Mouse (Mus musculus): ENCODE measurements around the gene Gpatch4. TPM values are rescaled to one million over a fixed set of nuclear protein-coding genes. Genes with fewer than 3 reads are reported as not detected.

Gene Gpatch4
- polyA plus RNA-seq, 1 experiment from 2014 or later, result 33.7 TPM

DNA sequence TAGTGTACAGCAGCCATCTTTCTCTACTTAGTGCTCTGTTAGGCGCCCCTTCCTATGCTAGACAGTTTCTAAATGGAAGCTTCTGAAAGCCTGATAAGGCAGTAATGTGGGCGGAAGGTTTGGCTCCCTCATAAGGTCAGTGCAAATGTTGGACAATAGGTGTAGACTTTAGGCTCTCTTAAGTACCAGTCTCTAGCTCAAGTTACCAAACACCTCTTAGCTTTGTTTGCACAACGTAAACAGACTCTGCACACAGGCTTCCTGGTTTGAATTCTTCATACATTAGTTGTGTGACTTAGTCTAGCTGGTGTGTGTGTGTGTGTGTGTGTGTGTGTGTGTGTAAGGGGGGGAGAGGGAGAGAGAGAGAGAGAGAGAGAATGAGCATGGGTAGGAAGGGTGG is 6.6 kb downstream of the Gpatch4 start:
- peak; percentile 80 for ATAC-seq (ENCODE audit: insufficient read depth, low FRiP score, low read depth)
- 32% methylated on average over 3 of the region's 3 CpGs for WGBS
- H3K4me2 ChIP-seq, result no peak overlapping the region
- H3K27ac ChIP-seq, result no peak overlapping the region
- H3K4me3 ChIP-seq (replicated peaks), result no peak overlapping the region
- H3K9ac ChIP-seq, result no peak overlapping the region
- H3K9me3 ChIP-seq, result no peaks in the 10 kb centered on the region
- no peaks in the 10 kb centered on the region for H3K27me3 ChIP-seq (replicated peaks)
- no peaks in the 10 kb centered on the region for H3K4me1 ChIP-seq
- peaks cover 19% of the 10 kb centered on the region for H3K36me3 ChIP-seq

DNA sequence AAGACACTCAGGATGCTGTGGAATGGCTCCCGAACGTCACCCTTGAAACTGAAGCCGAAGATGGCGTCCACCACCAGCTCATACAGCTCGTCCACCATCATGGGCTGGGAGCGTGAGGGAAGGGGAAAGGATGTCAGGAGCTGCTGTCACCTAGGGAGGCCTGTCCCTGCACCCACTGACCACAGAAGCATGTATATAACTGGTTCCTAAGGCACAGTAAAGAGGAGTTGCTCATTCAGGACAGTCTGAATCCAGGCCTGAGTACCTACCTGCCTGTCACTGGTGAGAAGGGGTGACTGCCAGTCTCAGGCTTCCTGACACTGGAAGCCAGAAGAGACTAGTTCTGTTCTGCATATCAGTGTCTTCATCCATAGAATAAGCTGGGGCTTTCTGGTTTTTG is 14.1 kb downstream of the Gpatch4 start:
- peak overlapping the region; percentile 81 for H3K4me2 ChIP-seq
- H3K27ac ChIP-seq, result no peak overlapping the region
- H3K36me3 ChIP-seq, result peaks cover 19% of the 10 kb centered on the region
- no peak overlapping the region for H3K9ac ChIP-seq
- 0 out of 2 replicates have a peak overlapping the region, but pooled peaks have one; percentile 84 for H3K4me3 ChIP-seq (replicated peaks)
- H3K27me3 ChIP-seq (replicated peaks), result no peaks in the 10 kb centered on the region
- 82% methylated on average over 6 of the region's 6 CpGs for WGBS
- no peak for ATAC-seq (ENCODE audit: insufficient read depth, low FRiP score, low read depth)
- H3K4me1 ChIP-seq, result peaks cover 11% of the 10 kb centered on the region
- no peaks in the 10 kb centered on the region for H3K9me3 ChIP-seq

DNA sequence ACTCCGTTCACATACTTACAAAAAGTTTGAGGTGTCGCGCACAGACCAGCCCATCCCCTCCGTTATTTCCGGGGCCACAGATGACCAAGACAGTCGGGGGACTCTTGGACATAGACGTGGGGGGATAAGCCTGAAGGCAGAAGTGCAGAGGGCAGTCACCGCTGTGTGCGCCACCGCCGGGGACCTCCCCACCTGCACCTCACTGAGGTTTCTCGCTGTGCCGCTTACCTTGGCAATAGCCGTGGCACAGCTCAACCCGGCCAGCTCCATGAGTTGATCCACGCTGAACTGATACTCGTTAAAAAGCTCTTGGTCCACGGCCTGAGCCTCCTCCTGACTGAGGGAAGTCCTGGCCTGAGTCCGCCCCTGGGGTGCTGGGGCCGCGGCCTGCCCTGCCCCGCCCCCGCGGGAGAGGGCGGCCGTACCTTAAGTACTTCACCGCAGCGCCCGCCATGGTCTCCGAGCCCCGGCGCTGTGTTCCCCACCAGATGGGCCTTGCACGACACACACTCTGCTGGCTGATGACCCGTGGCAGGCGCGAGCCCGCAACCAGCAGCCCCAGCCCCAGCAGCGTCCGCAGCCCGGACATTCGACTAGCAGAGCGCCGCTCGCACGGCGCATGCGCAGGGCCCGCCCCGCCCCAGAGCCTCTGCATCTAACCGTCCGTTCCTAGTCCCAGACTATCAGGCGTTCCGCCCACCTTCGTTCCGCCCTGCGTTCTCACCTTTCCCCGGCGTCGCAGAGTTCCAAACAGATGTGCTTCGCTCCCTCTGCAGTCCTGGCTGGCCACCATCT is 15.2 kb downstream of the Gpatch4 start, which contains the start of gene Naxe:
Gene Naxe, minus strand, starts transcription at position 594 of the 795 bp plus-strand sequence.
- no peaks in the 10 kb centered on the region for H3K27me3 ChIP-seq (replicated peaks)
- H3K9ac ChIP-seq, result peak within 1 kb of the TSS; percentile 73
- H3K4me1 ChIP-seq, result peaks cover 11% of the 10 kb centered on the region
- under 1% methylated on average over 60 of the region's 60 CpGs for WGBS
- H3K4me3 ChIP-seq (replicated peaks), result peak within 1 kb of the TSS; percentile 84
- H3K27ac ChIP-seq, result peak within 1 kb of the TSS; percentile 67; the same call in 1 of the 2 replicates
- H3K36me3 ChIP-seq, result peaks cover 8% of the 10 kb centered on the region
- no peaks in the 10 kb centered on the region for H3K9me3 ChIP-seq
- ATAC-seq (ENCODE audit: insufficient read depth, low FRiP score, low read depth), result peak; percentile 92
- peak within 1 kb of the TSS; percentile 81 for H3K4me2 ChIP-seq

DNA sequence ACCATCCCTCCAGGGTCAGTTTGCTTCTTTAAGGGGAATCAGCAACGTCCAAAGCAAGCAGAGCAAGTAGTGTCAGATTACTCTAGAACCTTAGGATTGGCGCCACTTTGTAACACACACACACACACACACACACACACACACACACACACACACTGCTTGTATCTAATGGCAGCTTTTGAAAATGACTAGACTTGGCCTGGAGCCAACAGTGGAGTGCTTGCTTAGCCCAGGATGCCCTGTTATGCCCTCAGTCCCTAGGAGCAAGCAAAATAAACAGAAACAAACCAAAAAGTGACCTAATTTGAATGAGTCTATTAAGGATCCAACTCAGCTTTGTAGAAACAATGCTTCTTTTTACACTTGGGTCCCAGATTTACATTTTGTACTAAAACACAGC is 25.5 kb downstream of the Gpatch4 start:
- no peaks in the 10 kb centered on the region for H3K4me1 ChIP-seq
- no peaks in the 10 kb centered on the region for H3K9me3 ChIP-seq
- no peaks in the 10 kb centered on the region for H3K36me3 ChIP-seq
- no peak for ATAC-seq (ENCODE audit: insufficient read depth, low FRiP score, low read depth)
- no peaks in the 10 kb centered on the region for H3K27me3 ChIP-seq (replicated peaks)
- no peak overlapping the region for H3K4me3 ChIP-seq (replicated peaks)
- H3K9ac ChIP-seq, result no peak overlapping the region
- WGBS, result 38% methylated on average over 2 of the region's 2 CpGs
- H3K4me2 ChIP-seq, result no peak overlapping the region
- no peak overlapping the region for H3K27ac ChIP-seq

DNA sequence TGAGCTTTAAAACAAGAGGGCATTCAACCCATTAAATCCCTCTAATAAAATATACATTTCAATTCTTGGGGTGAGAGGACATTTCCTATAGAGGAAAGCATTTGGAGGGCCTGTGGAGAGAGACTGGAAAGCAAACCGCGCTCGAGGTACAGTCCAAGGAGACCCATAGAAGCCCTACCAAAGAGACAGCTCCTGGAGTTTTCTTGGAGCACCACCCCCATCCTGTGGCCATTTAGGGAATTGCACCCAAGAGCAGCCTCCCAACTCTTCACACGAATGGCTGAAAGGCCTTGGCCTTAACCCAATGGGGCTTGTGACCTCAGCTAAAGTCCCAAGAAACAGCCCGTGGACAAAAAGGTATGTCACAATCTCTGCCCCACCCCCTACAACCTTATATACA is 28.9 kb downstream of the Gpatch4 start:
- H3K36me3 ChIP-seq, result no peaks in the 10 kb centered on the region
- no peak overlapping the region for H3K9ac ChIP-seq
- under 1% methylated on average over 5 of the region's 5 CpGs for WGBS
- 0 out of 2 replicates have a peak, but pooled peaks cover 4% of the 10 kb centered on the region for H3K27me3 ChIP-seq (replicated peaks)
- no peak overlapping the region for H3K4me3 ChIP-seq (replicated peaks)
- no peaks in the 10 kb centered on the region for H3K4me1 ChIP-seq
- no peak overlapping the region for H3K4me2 ChIP-seq
- peak; percentile 58; the same call in 1 of the 2 replicates for ATAC-seq (ENCODE audit: insufficient read depth, low FRiP score, low read depth)
- no peaks in the 10 kb centered on the region for H3K9me3 ChIP-seq
- no peak overlapping the region for H3K27ac ChIP-seq

DNA sequence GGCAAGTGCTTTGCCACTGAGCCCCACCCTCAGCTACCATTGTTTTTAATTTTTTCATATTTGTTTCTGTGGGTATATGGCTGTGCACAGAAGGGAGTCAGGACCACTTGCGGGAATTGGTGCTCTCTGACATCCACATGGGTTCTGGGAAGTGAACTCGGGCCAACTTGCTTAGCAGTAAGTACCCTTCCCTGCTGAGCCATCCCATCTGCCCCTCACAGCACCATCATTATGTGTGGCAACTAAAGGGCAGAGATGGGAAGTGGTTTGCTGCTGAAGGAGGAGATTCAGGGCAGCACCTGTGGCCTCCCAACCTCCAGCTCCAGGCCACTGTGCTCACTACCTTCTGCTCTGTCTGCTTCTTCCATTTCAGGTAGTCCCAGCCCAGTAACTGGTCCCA is 30.7 kb downstream of the Gpatch4 start:
- Histone ChIP-seq H3K27me3 (replicated peaks) (0 out of 2 replicates have a peak, but pooled peaks cover 4% of the 10 kb centered on the region), H3K4me1 (no peaks in the 10 kb centered on the region), H3K4me2 (no peak overlapping the region), H3K27ac (no peak overlapping the region), H3K9me3 (no peaks in the 10 kb centered on the region), H3K36me3 (no peaks in the 10 kb centered on the region), H3K4me3 (replicated peaks) (no peak overlapping the region), H3K9ac (no peak overlapping the region)
- no peak for ATAC-seq (ENCODE audit: insufficient read depth, low FRiP score, low read depth)
- 48% methylated on average over 2 of the region's 2 CpGs for WGBS

DNA sequence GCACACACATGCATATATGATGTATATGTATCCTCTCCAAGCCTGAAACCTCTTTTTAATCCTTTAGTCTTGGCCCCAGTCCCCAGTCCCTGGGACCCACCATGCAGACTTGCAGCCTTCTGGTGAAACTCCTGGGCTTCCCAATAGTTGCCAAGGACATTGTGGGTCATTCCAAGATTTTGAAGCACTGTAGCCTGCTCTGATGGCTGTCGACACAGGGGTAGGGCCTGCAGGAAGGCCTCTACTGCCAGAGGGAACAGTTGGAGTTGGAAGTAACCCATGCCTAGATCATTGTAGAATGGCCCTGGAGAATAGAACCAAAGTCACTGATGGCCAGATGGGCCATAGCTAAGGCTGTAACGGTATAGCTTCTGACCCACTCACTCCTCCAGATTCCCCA is 31.4 kb downstream of the Gpatch4 start:
- no peak for ATAC-seq (ENCODE audit: insufficient read depth, low FRiP score, low read depth)
- Histone ChIP-seq H3K27me3 (replicated peaks) (0 out of 2 replicates have a peak, but pooled peaks cover 4% of the 10 kb centered on the region), H3K9ac (no peak overlapping the region), H3K9me3 (no peaks in the 10 kb centered on the region), H3K4me1 (no peaks in the 10 kb centered on the region), H3K27ac (no peak overlapping the region), H3K4me3 (replicated peaks) (no peak overlapping the region), H3K36me3 (no peaks in the 10 kb centered on the region), H3K4me2 (no peak overlapping the region)
- WGBS, result 64% methylated on average over 2 of the region's 2 CpGs

DNA sequence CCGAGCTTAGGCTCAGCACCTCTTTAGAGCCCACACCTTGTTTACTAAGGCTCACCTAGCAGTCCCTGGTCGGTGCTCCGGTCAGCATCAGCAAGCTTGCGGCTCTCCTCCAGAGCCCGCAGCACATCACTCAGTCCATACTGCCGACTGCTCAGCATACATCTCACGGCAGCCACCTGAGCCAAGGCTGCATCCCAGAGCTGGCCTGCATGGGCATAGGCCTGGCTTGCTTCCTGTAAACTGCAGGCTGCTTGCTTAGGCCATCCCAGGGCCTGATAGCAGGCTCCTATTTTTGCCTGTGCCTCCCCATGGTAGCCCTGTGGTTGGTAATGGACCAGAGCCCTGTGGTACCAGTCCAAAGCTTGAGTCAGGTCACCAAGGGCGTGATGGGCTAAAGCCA is 31.9 kb downstream of the Gpatch4 start:
- no peaks in the 10 kb centered on the region for H3K9me3 ChIP-seq
- no peak overlapping the region for H3K4me3 ChIP-seq (replicated peaks)
- H3K36me3 ChIP-seq, result no peaks in the 10 kb centered on the region
- no peaks in the 10 kb centered on the region for H3K4me1 ChIP-seq
- no peak for ATAC-seq (ENCODE audit: insufficient read depth, low FRiP score, low read depth)
- no peak overlapping the region for H3K4me2 ChIP-seq
- H3K9ac ChIP-seq, result no peak overlapping the region; the same call in 1 of the 2 replicates
- 0 out of 2 replicates have a peak, but pooled peaks cover 4% of the 10 kb centered on the region for H3K27me3 ChIP-seq (replicated peaks)
- 79% methylated on average over 8 of the region's 8 CpGs for WGBS
- no peak overlapping the region for H3K27ac ChIP-seq

DNA sequence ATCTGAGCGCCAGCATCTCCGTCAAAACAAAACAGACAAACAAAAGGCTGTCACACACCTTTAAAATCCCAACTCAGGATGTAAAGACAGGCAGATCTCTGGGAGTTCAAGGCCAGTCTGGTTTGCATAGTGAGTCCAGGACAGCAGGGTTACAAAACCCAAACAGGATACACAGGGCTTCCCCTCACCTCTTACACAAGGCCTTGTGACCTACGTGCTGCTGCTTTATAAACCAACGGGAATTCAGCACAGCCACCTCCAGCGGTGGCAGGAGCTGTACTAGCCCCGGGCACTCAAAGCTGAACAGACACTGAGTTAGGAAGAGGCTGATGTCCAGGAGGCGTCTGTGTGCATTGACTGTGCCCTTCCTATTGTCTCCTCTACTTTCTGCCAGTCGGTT is 34.5 kb downstream of the Gpatch4 start:
- H3K27ac ChIP-seq, result no peak overlapping the region
- 0 out of 2 replicates have a peak, but pooled peaks cover 4% of the 10 kb centered on the region for H3K27me3 ChIP-seq (replicated peaks)
- no peaks in the 10 kb centered on the region for H3K9me3 ChIP-seq
- H3K4me3 ChIP-seq (replicated peaks), result no peak overlapping the region
- H3K4me1 ChIP-seq, result peaks cover 4% of the 10 kb centered on the region
- no peak for ATAC-seq (ENCODE audit: insufficient read depth, low FRiP score, low read depth)
- no peak overlapping the region for H3K4me2 ChIP-seq
- 49% methylated on average over 8 of the region's 8 CpGs for WGBS
- H3K36me3 ChIP-seq, result no peaks in the 10 kb centered on the region
- H3K9ac ChIP-seq, result no peak overlapping the region

DNA sequence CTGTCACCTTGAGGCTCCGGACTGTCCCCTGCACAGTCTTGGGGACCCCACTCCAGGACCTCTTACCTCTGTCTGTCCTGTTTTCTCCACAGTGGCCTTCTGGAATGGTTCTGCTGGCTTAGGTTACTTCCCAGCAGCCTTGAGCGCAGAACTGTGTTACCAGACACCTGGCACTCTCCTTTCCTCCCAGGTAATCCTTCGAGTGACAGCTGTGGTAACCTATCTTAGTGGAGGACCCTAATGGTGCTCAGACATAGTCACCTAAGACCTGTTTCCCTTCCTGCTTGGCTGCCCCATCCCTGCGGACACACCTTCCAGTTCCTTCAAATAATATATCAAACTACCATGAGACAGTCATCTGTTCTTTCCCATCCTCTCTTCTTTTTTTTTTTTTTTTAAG is 35.3 kb downstream of the Gpatch4 start, which contains the start of gene Ttc24:
Gene Ttc24, minus strand, starts transcription at position 101 of the 400 bp plus-strand sequence.
- ATAC-seq (ENCODE audit: insufficient read depth, low FRiP score, low read depth), result no peak
- 69% methylated on average over 4 of the region's 4 CpGs for WGBS

DNA sequence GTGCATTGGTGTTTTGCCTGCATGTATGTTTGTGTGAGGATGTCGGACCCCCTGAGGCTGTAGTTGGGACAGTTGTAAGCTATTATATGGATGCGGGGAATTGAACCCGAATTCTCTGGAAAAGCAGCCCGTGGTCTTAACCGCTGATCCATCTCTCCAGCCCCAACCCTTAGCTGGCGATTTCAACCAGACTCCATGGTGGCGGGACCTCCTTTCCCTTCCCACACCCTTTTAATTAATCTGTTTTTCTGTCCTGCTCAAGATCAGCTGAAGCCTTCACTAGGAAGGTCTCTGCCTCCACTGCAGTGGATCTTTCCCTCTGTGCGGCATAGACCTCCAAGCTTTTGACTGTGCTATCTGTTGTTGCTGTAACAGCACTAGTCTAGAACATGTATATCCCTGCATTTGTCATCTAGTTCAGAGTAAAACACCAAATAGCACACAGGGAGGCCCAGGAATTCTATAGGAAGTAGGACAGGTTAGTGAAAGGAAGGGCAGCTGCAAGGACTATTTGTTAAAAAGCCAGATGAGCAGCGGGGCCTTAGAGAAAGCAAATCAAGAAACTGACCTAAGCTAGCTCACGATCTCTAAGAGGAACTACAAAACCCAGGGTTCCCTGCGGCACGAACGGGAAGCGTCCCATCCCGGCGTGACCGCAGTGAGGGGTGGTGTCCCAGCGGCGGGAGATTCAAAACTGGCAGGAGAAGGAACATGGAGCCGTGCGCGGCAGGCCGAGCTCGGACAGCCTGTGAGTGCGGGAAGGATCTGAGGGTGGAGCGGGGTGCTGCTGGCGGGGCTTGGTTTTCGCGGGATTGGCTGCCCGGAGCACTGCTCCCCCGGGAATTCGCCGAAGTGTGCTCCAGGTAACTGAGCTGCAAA is 38.7 kb downstream of the Gpatch4 start, which contains the start of gene Iqgap3:
Gene Iqgap3, plus strand, starts transcription at position 627 of the 879 bp plus-strand sequence.
- peak; percentile 89 for ATAC-seq (ENCODE audit: insufficient read depth, low FRiP score, low read depth)
- H3K27me3 ChIP-seq (replicated peaks), result no peaks in the 10 kb centered on the region
- H3K9me3 ChIP-seq, result no peaks in the 10 kb centered on the region
- peak within 1 kb of the TSS; percentile 73 for H3K4me2 ChIP-seq
- peak within 1 kb of the TSS; percentile 57 for H3K4me3 ChIP-seq (replicated peaks)
- WGBS, result 19% methylated on average over 33 of the region's 33 CpGs
- H3K27ac ChIP-seq, result no peak within 1 kb of the TSS; the same call in 1 of the 2 replicates
- peaks cover 13% of the 10 kb centered on the region for H3K4me1 ChIP-seq
- H3K9ac ChIP-seq, result peak within 1 kb of the TSS; percentile 23; the same call in 1 of the 2 replicates
- H3K36me3 ChIP-seq, result 0 out of 2 replicates have a peak, but pooled peaks cover 3% of the 10 kb centered on the region

More for the DNA sequence above, 35.3 kb downstream of the Gpatch4 start, which contains the start of gene Ttc24:
- H3K36me3 ChIP-seq, result no peaks in the 10 kb centered on the region
- 0 out of 2 replicates have a peak, but pooled peaks cover 4% of the 10 kb centered on the region for H3K27me3 ChIP-seq (replicated peaks)
- no peak within 1 kb of the TSS for H3K27ac ChIP-seq
- H3K4me2 ChIP-seq, result no peak within 1 kb of the TSS
- H3K4me3 ChIP-seq (replicated peaks), result no peak within 1 kb of the TSS
- H3K9me3 ChIP-seq, result no peaks in the 10 kb centered on the region
- peaks cover 12% of the 10 kb centered on the region for H3K4me1 ChIP-seq
- no peak within 1 kb of the TSS for H3K9ac ChIP-seq
